Mouse (Mus musculus): ENCODE measurements around the gene Wdr77.
"Not testable (repeated sequence)": the region's sequence is repeated elsewhere in the genome, so short reads cannot be mapped to it uniquely, and the experiment has no call there.

Gene Wdr77

GRCm38 (mm10) chr3:105951348-105951747, 7.8 kb upstream of the Wdr77 start:
- DNase-seq (ENCODE audit: low spot score in 2 of 2), result no peak

- no peak for DNase-seq (ENCODE audit: low spot score in 2 of 2)
Measured at GRCm38 (mm10) chr3:105957235-105957634, 1.9 kb upstream of the Wdr77 start.

- DNase-seq (ENCODE audit: low spot score in 2 of 2), result no peak
Measured at GRCm38 (mm10) chr3:105958204-105958603, 965 bp upstream of the Wdr77 start.

- DNase-seq (ENCODE audit: low spot score in 2 of 2), result no peak
Measured at GRCm38 (mm10) chr3:105959585-105959984, 416 bp downstream of the Wdr77 start.

- no peak for DNase-seq (ENCODE audit: low spot score in 2 of 2)
Measured at GRCm38 (mm10) chr3:105959999-105960398, 830 bp downstream of the Wdr77 start, which contains the start of gene Atp5f1. TSS of gene Atp5f1 (minus strand) at chr3:105960099.

GRCm38 (mm10) chr3:105960700-105961099, 1.5 kb downstream of the Wdr77 start:
- DNase-seq (ENCODE audit: low spot score in 2 of 2), result no peak

- DNase-seq (ENCODE audit: low spot score in 2 of 2), result no peak
Measured at GRCm38 (mm10) chr3:105971831-105972446, 12.8 kb downstream of the Wdr77 start.

- no peak for DNase-seq (ENCODE audit: low spot score in 2 of 2)
Measured at GRCm38 (mm10) chr3:105973411-105973810, 14.2 kb downstream of the Wdr77 start, which contains the start of gene Ovgp1. TSS of gene Ovgp1 (plus strand) at chr3:105973711.

GRCm38 (mm10) chr3:105974174-105974573, 15.0 kb downstream of the Wdr77 start:
- DNase-seq (ENCODE audit: low spot score in 2 of 2), result no peak

- not testable (repeated sequence) for DNase-seq (ENCODE audit: low spot score in 2 of 2)
Measured at GRCm38 (mm10) chr3:105989611-105990010, 30.4 kb downstream of the Wdr77 start.

GRCm38 (mm10) chr3:105991653-105992283, 32.6 kb downstream of the Wdr77 start:
- DNase-seq (ENCODE audit: low spot score in 2 of 2), result peak in 1 of 2 experiments; percentile 34

- DNase-seq (ENCODE audit: low spot score in 2 of 2), result no peak
Measured at GRCm38 (mm10) chr3:105994730-105995129, 35.6 kb downstream of the Wdr77 start.

- DNase-seq (ENCODE audit: low spot score in 2 of 2), result no peak
Measured at GRCm38 (mm10) chr3:106000707-106001375, 41.7 kb downstream of the Wdr77 start.

GRCm38 (mm10) chr3:106001416-106002370, 42.5 kb downstream of the Wdr77 start:
- peak in 1 of 2 experiments; percentile 9 for DNase-seq (ENCODE audit: low spot score in 2 of 2)

- not testable (repeated sequence) for DNase-seq (ENCODE audit: low spot score in 2 of 2)
Measured at GRCm38 (mm10) chr3:106003360-106003759, 44.2 kb downstream of the Wdr77 start.

- no peak for DNase-seq (ENCODE audit: low spot score in 2 of 2)
Measured at GRCm38 (mm10) chr3:106014546-106014945, 55.4 kb downstream of the Wdr77 start, which contains the start of gene Pifo. TSS of gene Pifo (minus strand) at chr3:106014646.
